Comparison of ENCODE assay signal across 37 mouse cellular contexts in genomic region chr2:152902658-152903057, GRCm38 (mm10). TPM values are rescaled to one million over a fixed set of nuclear protein-coding genes. Genes with fewer than 3 reads are reported as not detected.
DNase-seq lines count a peak whose midpoint lies in the region; ATAC-seq and TF ChIP-seq lines count a peak whose summit lies in the region.
"Had no signal": no experiment of that assay in that cellular context is flagged by ENCODE, and none has a peak within 500 bp of the region (broad histone marks: within the 10 kb centered on the region; RNA-seq: fewer than 3 reads in every experiment).

No protein-coding gene starts in this region.

- H3K9ac ChIP-seq in hindbrain, postnatal 0 days (replicated peaks; ENCODE audit: low read length), result no peak overlapping the region
- no peak overlapping the region for H3K9ac ChIP-seq in hindbrain, embryonic 14.5 days
- H3K9ac ChIP-seq: forebrain, embryonic 13.5 days; hindbrain, embryonic 13.5 days; liver, embryonic 12.5 days; liver, postnatal 0 days; midbrain, embryonic 12.5 days; neural tube, embryonic 15.5 days had no signal

- H3K9me3 ChIP-seq in hindbrain, postnatal 0 days (ENCODE audit: low read length), result no peaks in the 10 kb centered on the region
- no peaks in the 10 kb centered on the region for H3K9me3 ChIP-seq in hindbrain, embryonic 14.5 days (ENCODE audit: control insufficient read depth, low read length)
- H3K9me3 ChIP-seq: forebrain, embryonic 13.5 days; G1E; hindbrain, embryonic 13.5 days; liver, embryonic 12.5 days; midbrain, embryonic 12.5 days; neural tube, embryonic 15.5 days had no signal

- no peak overlapping the region for H3K4me3 ChIP-seq in hindbrain, postnatal 0 days (ENCODE audit: low read length)
- no peak overlapping the region for H3K4me3 ChIP-seq in hindbrain, embryonic 14.5 days (replicated peaks; ENCODE audit: low read length)
- H3K4me3 ChIP-seq: erythroblast, embryonic 14.5 days; forebrain, embryonic 13.5 days; hindbrain, embryonic 13.5 days; liver, embryonic 12.5 days; midbrain, embryonic 12.5 days; neural tube, embryonic 15.5 days had no signal

- POLR2A ChIA-PET in Patski (lab: Charles Lee), result no interaction called here

- TF ChIP-seq CTCF in hindbrain, postnatal 0 days (IDR thresholded peaks at IDR 0.05; ENCODE audit: low read depth), result no peak
- TF ChIP-seq CTCF in Patski (IDR thresholded peaks at IDR 0.05), result no peak

- WGBS in hindbrain, postnatal 0 days, result 14% methylated on average over 3 of the region's 3 CpGs
- 18% methylated on average over 3 of the region's 3 CpGs for WGBS in hindbrain, embryonic 14.5 days

- peak; percentile 52 to 57 for DNase-seq in cerebellum, postnatal 10 days
- no peak for DNase-seq in cerebellum, postnatal 4 days (ENCODE audit: low spot score in 2 of 2)
- DNase-seq in hindbrain, postnatal 0 days (ENCODE audit: low spot score), result peak; percentile 58
- DNase-seq in hindbrain, embryonic 14.5 days (ENCODE audit: low spot score), result no peak
- DNase-seq in Patski (ENCODE audit: low read depth, low spot score), result peak; percentile 92
- peak; percentile 45 for DNase-seq in retina, embryonic 14.5 days (ENCODE audit: low spot score)
- no peak for DNase-seq in frontal cortex, postnatal 10 days (ENCODE audit: low spot score in 2 of 2)
- DNase-seq: adrenal gland, adult 2 months; adrenal gland, postnatal 36 days; cerebellum, adult 11 months; cerebellum, adult 9-10 months; heart, postnatal 4 days; kidney, adult 11 months; kidney, postnatal 14 days; liver, postnatal 0 days; lung, postnatal 36 days; right cerebral cortex, postnatal 4 days; thymus, adult 2 months; thymus, postnatal 36 days had no signal

- H3K4me2 ChIP-seq in hindbrain, postnatal 0 days (ENCODE audit: low read depth, low read length), result no peak overlapping the region
- no peak overlapping the region for H3K4me2 ChIP-seq in hindbrain, embryonic 14.5 days (replicated peaks)
- H3K4me2 ChIP-seq: forebrain, embryonic 13.5 days; heart, embryonic 11.5 days; hindbrain, embryonic 13.5 days; liver, embryonic 12.5 days; midbrain, embryonic 12.5 days; neural tube, embryonic 15.5 days had no signal

- H3K4me1 ChIP-seq in hindbrain, postnatal 0 days (ENCODE audit: insufficient read depth, low read length), result peaks cover 5% of the 10 kb centered on the region; the same call in 1 of the 2 replicates
- H3K4me1 ChIP-seq in hindbrain, embryonic 14.5 days (replicated peaks; ENCODE audit: control insufficient read depth, insufficient read depth, low read length), result no peaks in the 10 kb centered on the region

- H3K27ac ChIP-seq in hindbrain, postnatal 0 days, result no peak overlapping the region
- H3K27ac ChIP-seq in hindbrain, embryonic 14.5 days, result no peak overlapping the region
- H3K27ac ChIP-seq: forebrain, embryonic 13.5 days; hindbrain, embryonic 13.5 days; liver, embryonic 12.5 days; midbrain, embryonic 12.5 days; neural tube, embryonic 15.5 days had no signal

- ATAC-seq in hindbrain, postnatal 0 days, result peak; percentile 38; the same call in 1 of the 2 replicates
- ATAC-seq in hindbrain, embryonic 14.5 days (ENCODE audit: low FRiP score), result no peak
- no peak for ATAC-seq in Patski
- ATAC-seq: forebrain, embryonic 13.5 days; inflammation-experienced regulatory T-cells, adult 6 months; liver, embryonic 12.5 days; liver, postnatal 0 days had no signal

- H3K27me3 ChIP-seq in hindbrain, postnatal 0 days (ENCODE audit: insufficient read depth, low read length), result no peaks in the 10 kb centered on the region
- no peaks in the 10 kb centered on the region for H3K27me3 ChIP-seq in hindbrain, embryonic 14.5 days (ENCODE audit: control insufficient read depth, insufficient read depth, low read length)
- no peaks in the 10 kb centered on the region for H3K27me3 ChIP-seq in Patski
- H3K27me3 ChIP-seq: forebrain, embryonic 13.5 days; hindbrain, embryonic 13.5 days; liver, embryonic 12.5 days; neural tube, embryonic 15.5 days had no signal

- H3K36me3 ChIP-seq in hindbrain, postnatal 0 days (ENCODE audit: insufficient read depth, low read length), result no peaks in the 10 kb centered on the region
- no peaks in the 10 kb centered on the region for H3K36me3 ChIP-seq in hindbrain, embryonic 14.5 days (replicated peaks; ENCODE audit: control insufficient read depth, insufficient read depth)
- H3K36me3 ChIP-seq: G1E; hindbrain, embryonic 13.5 days; liver, embryonic 12.5 days; midbrain, embryonic 12.5 days; neural tube, embryonic 15.5 days had no signal

- CTCF ChIA-PET in Patski (lab: Charles Lee), result interaction anchor here (1.2 to 3.2 kb wide), 2 partner anchors 14 to 17 kb away, joined by 3 to 11 read pairs; no protein-coding TSS in a partner anchor

- in situ Hi-C loops in Patski (cut with MboI; ENCODE audit: low pct_unique_long_range_greater_than_20kb), result loop anchor here (25.0 kb wide), 1 partner anchor 990 kb away; the partner anchor contains the start of gene Angpt4

RNA-seq across cellular contexts. Expression of gene Mylk2, which starts 8.5 kb away (rescaled TPM):
- total RNA-seq in hindbrain, postnatal 0 days (2014; rRNA removed), result 0.14 and 0.58 TPM in 2 replicates
- polyA plus RNA-seq in hindbrain, postnatal 0 days (2015; fragmentation: Nextera tagmentation; extraction: Ambion mirVana), result 0.08 and 0.20 TPM in 2 replicates
- not detected in 2 replicates for polyA plus RNA-seq in hindbrain, embryonic 14.5 days (2014; fragmentation: Nextera tagmentation; extraction: Ambion mirVana)
- polyA plus RNA-seq in Patski (2021), result 0.08 TPM
- total RNA-seq: adrenal gland, adult 2 months; adrenal gland, postnatal 36 days; layer of hippocampus, postnatal 10 days; left cerebral cortex, adult 18-20 months; left cerebral cortex, postnatal 25 days; megakaryocyte, adult 5-6 weeks had no signal
- polyA plus RNA-seq: adrenal gland, adult 2 months; cortical plate, adult 2 months; erythroblast, embryonic 14.5 days; forebrain, embryonic 13.5 days; frontal cortex, adult 2 months; G1E; heart, embryonic 11.5 days; hindbrain, embryonic 13.5 days; inflammation-experienced regulatory T-cells, adult 6 months; kidney, embryonic 14.5 days; liver, embryonic 12.5 days; liver, postnatal 0 days; midbrain, embryonic 12.5 days had no signal

RNA-seq across cellular contexts. Expression of gene Foxs1, which starts 30.4 kb away (rescaled TPM):
- 2.5 and 5.0 TPM in 2 replicates for total RNA-seq in hindbrain, postnatal 0 days (2014; rRNA removed)
- 2.8 TPM in 2 replicates for polyA plus RNA-seq in hindbrain, postnatal 0 days (2015; fragmentation: Nextera tagmentation; extraction: Ambion mirVana)
- polyA plus RNA-seq in hindbrain, embryonic 14.5 days (2014; fragmentation: Nextera tagmentation; extraction: Ambion mirVana), result 3.5 and 4.9 TPM in 2 replicates
- 0.04 TPM for polyA plus RNA-seq in Patski (2021)
- total RNA-seq: G1E; megakaryocyte, adult 5-6 weeks had no signal
- polyA plus RNA-seq: erythroblast, embryonic 14.5 days; G1E; inflammation-experienced regulatory T-cells, adult 6 months; liver, embryonic 12.5 days had no signal

RNA-seq across cellular contexts. Expression of gene Dusp15, which starts 48.8 kb away (rescaled TPM):
- 32.0 and 47.0 TPM in 2 replicates for total RNA-seq in hindbrain, postnatal 0 days (2014; rRNA removed)
- polyA plus RNA-seq in hindbrain, postnatal 0 days (2015; fragmentation: Nextera tagmentation; extraction: Ambion mirVana), result 20.8 and 21.2 TPM in 2 replicates
- polyA plus RNA-seq in hindbrain, embryonic 14.5 days (2014; fragmentation: Nextera tagmentation; extraction: Ambion mirVana), result 8.8 and 11.0 TPM in 2 replicates
- 0.36 TPM for polyA plus RNA-seq in Patski (2021)
- total RNA-seq: megakaryocyte, adult 5-6 weeks had no signal
- polyA plus RNA-seq: erythroblast, embryonic 14.5 days; G1E; inflammation-experienced regulatory T-cells, adult 6 months; liver, embryonic 12.5 days; liver, postnatal 0 days; lung, embryonic 16.5 days had no signal

RNA-seq across cellular contexts. Expression of gene Tpx2, which starts 54.9 kb away (rescaled TPM):
- total RNA-seq in hindbrain, postnatal 0 days (2014; rRNA removed), result 8.1 and 15.6 TPM in 2 replicates
- polyA plus RNA-seq in hindbrain, postnatal 0 days (2015; fragmentation: Nextera tagmentation; extraction: Ambion mirVana), result 14.3 and 21.0 TPM in 2 replicates
- polyA plus RNA-seq in hindbrain, embryonic 14.5 days (2014; fragmentation: Nextera tagmentation; extraction: Ambion mirVana), result 17.2 and 20.1 TPM in 2 replicates
- 55.7 TPM for polyA plus RNA-seq in Patski (2021)

RNA-seq across cellular contexts. Expression of gene Ttll9, which starts 59.6 kb away (rescaled TPM):
- total RNA-seq in hindbrain, postnatal 0 days (2014; rRNA removed), result 5.2 and 7.3 TPM in 2 replicates
- 5.9 and 6.5 TPM in 2 replicates for polyA plus RNA-seq in hindbrain, postnatal 0 days (2015; fragmentation: Nextera tagmentation; extraction: Ambion mirVana)
- polyA plus RNA-seq in hindbrain, embryonic 14.5 days (2014; fragmentation: Nextera tagmentation; extraction: Ambion mirVana), result 8.0 and 11.2 TPM in 2 replicates
- polyA plus RNA-seq in Patski (2021), result 0.45 TPM
- total RNA-seq: G1E; gastrocnemius, adult 8-10 months; heart, postnatal 4 days had no signal
- polyA plus RNA-seq: erythroblast, embryonic 14.5 days; G1E had no signal

Comparison
In these comparisons a context has a peak if more than half of its experiments do, and no peak if none do; other contexts are left out.
1. DNase-seq: peak in cerebellum, postnatal 10 days (2 of 2), hindbrain, postnatal 0 days (single experiment), Patski (single experiment) and retina, embryonic 14.5 days (single experiment); none in cerebellum, postnatal 4 days (0 of 2), hindbrain, embryonic 14.5 days (single experiment) and frontal cortex, postnatal 10 days (0 of 2).